Mouse (Mus musculus) midbrain, embryonic 14.5 days (tissue): ENCODE measurements around the gene Actn4. TPM values are rescaled to one million over a fixed set of nuclear protein-coding genes. Genes with fewer than 3 reads are reported as not detected.

ENCODE experiments used
- ATAC-seq: fragments of 200-750 bp; cut with Nextera tagmentation; 2 replicates; pipeline ENCODE4 v1.8.0; 2017; ENCODE audit warnings: moderate number of reproducible peaks, moderate library complexity; ENCODE audit not compliant: low FRiP score, low TSS enrichment
- DNase-seq: peaks from one replicate; pipeline ENCODE4 v3.0.0-alpha.2; 2015
- H3K27ac ChIP-seq: fragments of 300-500 bp; sonication (generic); replicated peaks from 2 replicates; pipeline ENCODE4 v1.5.1; 2014; ENCODE audit warnings: mild to moderate bottlenecking, low read depth, low read length, moderate library complexity
- H3K27me3 ChIP-seq: fragments of 300-500 bp; sonication (generic); 2 replicates; pipeline ENCODE4 v1.6.1; 2014; ENCODE audit warnings: low read length, control low read depth, mixed read lengths; ENCODE audit not compliant: control insufficient read depth, insufficient read depth
- H3K36me3 ChIP-seq: fragments of 300-500 bp; sonication (generic); 2 replicates; pipeline ENCODE4 v1.6.1; 2014; ENCODE audit warnings: low read length, control low read depth; ENCODE audit not compliant: control insufficient read depth, insufficient read depth
- H3K4me1 ChIP-seq: fragments of 300-500 bp; sonication (generic); 2 replicates; pipeline ENCODE4 v1.6.1; 2014; ENCODE audit warnings: mild to moderate bottlenecking, antibody characterized with exemption, low read length, control low read depth; ENCODE audit not compliant: control insufficient read depth, insufficient read depth
- H3K4me2 ChIP-seq: fragments of 300-500 bp; sonication (generic); 2 replicates; pipeline ENCODE4 v1.6.1; 2014; ENCODE audit warnings: mild to moderate bottlenecking, low read length, moderate library complexity
- H3K4me3 ChIP-seq: fragments of 300-500 bp; sonication (generic); replicated peaks from 2 replicates; pipeline ENCODE4 v1.5.1; 2014; ENCODE audit warnings: low read depth, low read length
- H3K9ac ChIP-seq: fragments of 300-500 bp; sonication (generic); replicated peaks from 2 replicates; pipeline ENCODE4 v1.6.1; 2014; ENCODE audit warnings: mild to moderate bottlenecking, low read length, moderate library complexity
- H3K9me3 ChIP-seq: fragments of 300-500 bp; sonication (generic); 2 replicates; pipeline ENCODE4 v1.6.1; 2016; ENCODE audit warnings: low read length, control low read depth, mixed read lengths; ENCODE audit not compliant: control insufficient read depth
- WGBS: fragments of 180-500 bp; shearing (Covaris S2); extraction: QIAGEN DNeasy Blood & Tissue Kit; methylation state at CpG from one replicate; pipeline ENCODE4 v1.1.7; 2014; 5-methylcytosine and 5-hydroxymethylcytosine counted together
- polyA plus RNA-seq: library from polyadenylated mRNA; unstranded; fragments of >200 nt; fragmentation: Nextera tagmentation; extraction: Ambion mirVana; gene quantifications from 2 replicates; pipeline ENCODE4 v1.2.1, GENCODE M21; 2014

Actn4 gene
- polyA plus RNA-seq, 1 experiment from 2014 or later: 118 TPM

DNA sequence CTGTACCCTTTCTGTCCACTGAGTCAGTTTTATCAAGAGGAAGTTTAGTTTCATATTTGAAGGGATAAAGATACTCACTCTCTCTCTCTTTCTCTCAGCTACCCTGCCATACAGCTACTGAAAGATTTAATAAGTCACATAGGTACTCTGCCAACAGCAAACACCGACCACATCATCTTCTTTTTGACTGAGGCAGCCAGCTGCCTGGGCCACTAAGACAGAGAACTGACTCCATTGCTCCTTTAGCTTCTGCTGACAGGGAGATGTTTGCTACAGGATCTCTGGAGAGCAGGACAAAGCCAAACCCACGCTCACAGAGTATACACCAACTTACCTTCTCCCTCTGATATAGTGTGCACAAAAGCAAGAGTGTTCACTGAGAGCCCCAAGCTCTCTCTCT is 12.8 kb downstream of the Actn4 start:
- Histone ChIP-seq H3K9me3 (no peaks in the 10 kb centered on the region), H3K9ac (no peak overlapping the region), H3K36me3 (peaks cover 3% of the 10 kb centered on the region; the same call in 1 of the 2 replicates), H3K4me3 (no peak overlapping the region), H3K27me3 (no peaks in the 10 kb centered on the region), H3K4me1 (peaks cover 9% of the 10 kb centered on the region; the same call in 1 of the 2 replicates), H3K4me2 (no peak overlapping the region), H3K27ac (no peak overlapping the region)
- DNase-seq: no peak
- no peak for ATAC-seq
- WGBS: 85% methylated on average over 2 of the region's 2 CpGs

DNA sequence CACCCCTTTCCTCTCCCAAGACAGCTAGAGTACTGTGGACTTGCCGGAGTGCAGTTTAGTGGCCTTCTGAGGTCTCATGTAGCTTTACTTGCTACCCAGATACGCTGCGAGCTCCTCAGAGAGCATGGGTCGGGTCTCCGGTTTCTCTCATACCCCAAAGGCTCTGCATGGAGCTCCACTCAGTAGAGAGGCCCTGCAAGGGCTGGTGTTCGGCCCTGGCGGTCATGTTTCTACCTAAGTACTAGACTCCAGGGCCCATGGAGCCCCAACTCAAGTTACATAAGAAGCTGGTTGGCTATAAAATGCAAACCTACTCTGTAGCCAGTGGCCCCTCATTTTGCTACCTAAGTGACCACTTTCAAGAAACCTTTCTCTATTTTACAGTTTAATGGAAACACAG is 13.4 kb downstream of the Actn4 start:
- 95% methylated on average over 7 of the region's 7 CpGs for WGBS
- ATAC-seq (no peak), DNase-seq (no peak)

GRCm38 (mm10) chr7:28946271-28946610 is 15.9 kb downstream of the Actn4 start:
- Histone ChIP-seq H3K4me1 (no peaks in the 10 kb centered on the region), H3K4me3 (no peak overlapping the region), H3K9me3 (no peaks in the 10 kb centered on the region), H3K9ac (no peak overlapping the region), H3K27ac (no peak overlapping the region), H3K4me2 (no peak overlapping the region), H3K27me3 (no peaks in the 10 kb centered on the region), H3K36me3 (peaks cover 3% of the 10 kb centered on the region; the same call in 1 of the 2 replicates)
- no peak for ATAC-seq
- DNase-seq: no peak
- 52% methylated on average over 1 of the region's 1 CpGs for WGBS

More for the DNA sequence above, 13.4 kb downstream of the Actn4 start:
- Histone ChIP-seq H3K4me3 (no peak overlapping the region), H3K9me3 (no peaks in the 10 kb centered on the region), H3K36me3 (peaks cover 3% of the 10 kb centered on the region; the same call in 1 of the 2 replicates), H3K27ac (no peak overlapping the region), H3K9ac (no peak overlapping the region), H3K4me2 (no peak overlapping the region), H3K27me3 (no peaks in the 10 kb centered on the region), H3K4me1 (0 out of 2 replicates have a peak, but pooled peaks cover 5% of the 10 kb centered on the region)

- no peaks in the 10 kb centered on the region for H3K27me3 ChIP-seq
- no peak overlapping the region for H3K4me3 ChIP-seq
- H3K27ac ChIP-seq: no peak overlapping the region
- no peak overlapping the region for H3K4me2 ChIP-seq
- 62% methylated on average over 10 of the region's 10 CpGs for WGBS
- DNase-seq (no peak), ATAC-seq (no peak)
- peaks cover 3% of the 10 kb centered on the region; the same call in 1 of the 2 replicates for H3K36me3 ChIP-seq
- H3K4me1 ChIP-seq: no peaks in the 10 kb centered on the region
- no peaks in the 10 kb centered on the region for H3K9me3 ChIP-seq
- H3K9ac ChIP-seq: no peak overlapping the region
These were observed 16.5 kb downstream of the Actn4 start for GRCm38 (mm10) chr7:28945416-28946270.

GRCm38 (mm10) chr7:28944756-28945415 is 17.3 kb downstream of the Actn4 start:
- no peak for ATAC-seq
- no peak for DNase-seq
- Histone ChIP-seq H3K27me3 (no peaks in the 10 kb centered on the region), H3K4me3 (no peak overlapping the region), H3K9me3 (no peaks in the 10 kb centered on the region), H3K4me1 (no peaks in the 10 kb centered on the region), H3K9ac (no peak overlapping the region), H3K4me2 (no peak overlapping the region), H3K36me3 (no peaks in the 10 kb centered on the region), H3K27ac (no peak overlapping the region)
- 61% methylated on average over 6 of the region's 6 CpGs for WGBS

- Histone ChIP-seq H3K27ac (no peak overlapping the region), H3K4me1 (no peaks in the 10 kb centered on the region)
- WGBS: 89% methylated on average over 5 of the region's 5 CpGs
These were observed 18.5 kb downstream of the Actn4 start for GRCm38 (mm10) chr7:28943451-28944180.

DNA sequence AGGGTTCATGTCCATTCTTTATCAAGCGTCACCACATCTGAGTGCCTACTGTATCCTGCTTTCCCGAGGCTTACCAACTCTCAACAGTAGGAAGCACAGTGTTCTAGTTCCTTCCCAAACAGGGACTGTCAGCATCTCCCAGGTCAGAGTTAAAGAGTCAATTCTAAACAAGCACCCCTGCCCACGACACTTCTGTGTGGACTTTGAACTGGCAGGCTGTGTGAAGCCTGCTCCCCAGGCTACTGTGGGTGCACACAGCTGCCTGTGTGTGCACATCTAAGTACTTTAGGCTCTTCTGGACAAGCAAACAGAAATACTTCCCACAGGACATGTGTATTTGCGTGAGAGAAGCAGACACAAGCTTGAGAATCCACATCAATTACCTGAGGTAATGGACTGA is 20.6 kb downstream of the Actn4 start:
- 83% methylated on average over 4 of the region's 4 CpGs for WGBS
- ATAC-seq (no peak), DNase-seq (no peak)
- Histone ChIP-seq H3K27me3 (no peaks in the 10 kb centered on the region), H3K36me3 (no peaks in the 10 kb centered on the region), H3K9me3 (no peaks in the 10 kb centered on the region), H3K4me1 (no peaks in the 10 kb centered on the region), H3K9ac (no peak overlapping the region), H3K4me3 (no peak overlapping the region), H3K27ac (no peak overlapping the region), H3K4me2 (no peak overlapping the region)

More at GRCm38 (mm10) chr7:28943451-28944180, 18.5 kb downstream of the Actn4 start:
- no peaks in the 10 kb centered on the region for H3K36me3 ChIP-seq
- no peaks in the 10 kb centered on the region for H3K9me3 ChIP-seq
- H3K27me3 ChIP-seq: no peaks in the 10 kb centered on the region
- no peak overlapping the region for H3K9ac ChIP-seq
- no peak overlapping the region for H3K4me3 ChIP-seq
- no peak overlapping the region for H3K4me2 ChIP-seq
- ATAC-seq: no peak
- DNase-seq: no peak

GRCm38 (mm10) chr7:28941129-28941528 is 21.0 kb downstream of the Actn4 start:
- Histone ChIP-seq H3K9ac (no peak overlapping the region), H3K4me3 (no peak overlapping the region), H3K36me3 (no peaks in the 10 kb centered on the region), H3K4me2 (no peak overlapping the region), H3K9me3 (no peaks in the 10 kb centered on the region), H3K27me3 (no peaks in the 10 kb centered on the region), H3K27ac (no peak overlapping the region), H3K4me1 (no peaks in the 10 kb centered on the region)
- DNase-seq (no peak), ATAC-seq (no peak)
- 91% methylated on average over 4 of the region's 4 CpGs for WGBS
